Mouse (Mus musculus): ENCODE data around the gene Ctr9. TPM values are rescaled to one million over a fixed set of nuclear protein-coding genes. Genes with fewer than 3 reads are reported as not detected.

Ctr9 gene
- polyA plus RNA-seq, 1 experiment from 2014 or later = 75.6 TPM

DNA sequence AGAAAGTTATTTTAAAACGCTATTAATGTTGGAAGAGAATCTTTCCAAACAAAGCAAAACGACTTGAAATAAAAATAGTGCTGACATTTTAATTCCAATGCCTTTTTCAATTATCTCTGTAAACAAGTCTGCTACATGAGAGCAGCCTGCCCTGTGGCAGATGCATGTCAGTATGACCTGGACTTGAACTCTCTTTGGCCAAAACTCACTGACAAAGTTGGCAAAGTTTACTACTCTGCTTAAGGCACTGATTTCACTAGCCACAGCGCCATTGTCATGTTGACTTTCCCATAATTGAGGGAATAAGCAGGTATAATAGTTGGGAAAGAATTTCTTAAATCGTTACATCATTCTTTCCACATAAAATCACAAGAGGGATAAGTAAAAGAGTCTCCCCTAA is 7.9 kb upstream of the Ctr9 start:
- Histone ChIP-seq H3K27me3 (ENCODE audit: control insufficient read depth, insufficient read depth, low read length) (no peaks in the 10 kb centered on the region), H3K4me3 (ENCODE audit: low read depth, low read length) (no peak overlapping the region), H3K36me3 (ENCODE audit: control insufficient read depth, insufficient read depth, low read length) (no peaks in the 10 kb centered on the region), H3K9ac (replicated peaks; ENCODE audit: low read depth, low read length) (no peak overlapping the region), H3K4me2 (ENCODE audit: low read depth, low read length) (no peak overlapping the region), H3K4me1 (ENCODE audit: control insufficient read depth, insufficient read depth, low read length) (no peaks in the 10 kb centered on the region), H3K27ac (ENCODE audit: low read depth, low read length) (no peak overlapping the region), H3K9me3 (ENCODE audit: control insufficient read depth, low read length) (no peaks in the 10 kb centered on the region)
- no peak for ATAC-seq (ENCODE audit: low read depth)
- 83% methylated on average over 4 of the region's 4 CpGs for WGBS

GRCm38 (mm10) chr7:111024068-111024594 is 4.6 kb upstream of the Ctr9 start:
- 18% methylated on average over 8 of the region's 8 CpGs for WGBS
- Histone ChIP-seq H3K9me3 (ENCODE audit: control insufficient read depth, low read length) (no peaks in the 10 kb centered on the region), H3K4me3 (ENCODE audit: low read depth, low read length) (no peak overlapping the region), H3K4me1 (ENCODE audit: control insufficient read depth, insufficient read depth, low read length) (no peaks in the 10 kb centered on the region), H3K9ac (replicated peaks; ENCODE audit: low read depth, low read length) (no peak overlapping the region), H3K4me2 (ENCODE audit: low read depth, low read length) (no peak overlapping the region), H3K27me3 (ENCODE audit: control insufficient read depth, insufficient read depth, low read length) (no peaks in the 10 kb centered on the region), H3K27ac (ENCODE audit: low read depth, low read length) (no peak overlapping the region), H3K36me3 (ENCODE audit: control insufficient read depth, insufficient read depth, low read length) (no peaks in the 10 kb centered on the region)
- ATAC-seq (ENCODE audit: low read depth) = no peak

GRCm38 (mm10) chr7:111024912-111025311 is 3.8 kb upstream of the Ctr9 start:
- H3K27ac ChIP-seq (ENCODE audit: low read depth, low read length) = no peak overlapping the region
- 74% methylated on average over 4 of the region's 4 CpGs for WGBS
- ATAC-seq (ENCODE audit: low read depth) = no peak
- no peak overlapping the region for H3K4me2 ChIP-seq (ENCODE audit: low read depth, low read length)
- H3K9ac ChIP-seq (replicated peaks; ENCODE audit: low read depth, low read length) = no peak overlapping the region
- no peak overlapping the region for H3K4me3 ChIP-seq (ENCODE audit: low read depth, low read length)
- H3K9me3 ChIP-seq (ENCODE audit: control insufficient read depth, low read length) = no peaks in the 10 kb centered on the region
- no peaks in the 10 kb centered on the region for H3K36me3 ChIP-seq (ENCODE audit: control insufficient read depth, insufficient read depth, low read length)
- H3K27me3 ChIP-seq (ENCODE audit: control insufficient read depth, insufficient read depth, low read length) = no peaks in the 10 kb centered on the region
- peaks cover 5% of the 10 kb centered on the region for H3K4me1 ChIP-seq (ENCODE audit: control insufficient read depth, insufficient read depth, low read length)

DNA sequence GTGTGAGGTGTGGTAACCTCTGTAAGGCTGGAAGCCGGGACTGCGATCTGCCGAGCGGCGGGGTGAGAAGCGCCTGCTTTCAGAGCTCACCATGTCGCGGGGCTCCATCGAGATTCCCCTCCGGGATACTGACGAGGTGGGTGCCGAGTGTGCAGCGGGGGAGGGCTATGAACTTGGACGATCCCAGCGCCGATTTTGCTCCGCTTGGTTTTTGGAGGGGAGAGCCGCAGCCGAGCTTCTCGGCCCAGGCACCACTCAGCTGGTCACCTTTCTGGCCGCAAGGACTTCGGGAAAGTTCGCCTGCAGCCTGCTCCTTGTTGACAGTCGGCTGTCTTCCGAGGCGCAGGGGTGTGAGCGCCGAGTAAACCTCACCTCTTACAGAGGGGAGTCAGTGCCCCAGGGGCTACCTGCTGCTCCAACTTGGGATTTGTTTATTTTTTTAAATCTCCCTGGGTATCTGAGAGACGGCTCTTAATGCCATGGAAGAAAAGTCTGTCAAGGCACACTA is 349 bp downstream of the Ctr9 start:
- H3K27me3 ChIP-seq (ENCODE audit: control insufficient read depth, insufficient read depth, low read length) = no peaks in the 10 kb centered on the region
- peaks cover 7% of the 10 kb centered on the region; the same call in 1 of the 2 replicates for H3K36me3 ChIP-seq (ENCODE audit: control insufficient read depth, insufficient read depth, low read length)
- peak overlapping the region; percentile 61 for H3K4me2 ChIP-seq (ENCODE audit: low read depth, low read length)
- H3K9ac ChIP-seq (replicated peaks; ENCODE audit: low read depth, low read length) = peak overlapping the region; percentile 49
- H3K9me3 ChIP-seq (ENCODE audit: control insufficient read depth, low read length) = no peaks in the 10 kb centered on the region
- 0% methylated on average over 29 of the region's 29 CpGs for WGBS
- H3K4me1 ChIP-seq (ENCODE audit: control insufficient read depth, insufficient read depth, low read length) = peaks cover 8% of the 10 kb centered on the region
- H3K27ac ChIP-seq (ENCODE audit: low read depth, low read length) = peak overlapping the region; percentile 89
- peak overlapping the region; percentile 48 for H3K4me3 ChIP-seq (ENCODE audit: low read depth, low read length)
- ATAC-seq (ENCODE audit: low read depth) = peak; percentile 43; the same call in 1 of the 2 replicates

DNA sequence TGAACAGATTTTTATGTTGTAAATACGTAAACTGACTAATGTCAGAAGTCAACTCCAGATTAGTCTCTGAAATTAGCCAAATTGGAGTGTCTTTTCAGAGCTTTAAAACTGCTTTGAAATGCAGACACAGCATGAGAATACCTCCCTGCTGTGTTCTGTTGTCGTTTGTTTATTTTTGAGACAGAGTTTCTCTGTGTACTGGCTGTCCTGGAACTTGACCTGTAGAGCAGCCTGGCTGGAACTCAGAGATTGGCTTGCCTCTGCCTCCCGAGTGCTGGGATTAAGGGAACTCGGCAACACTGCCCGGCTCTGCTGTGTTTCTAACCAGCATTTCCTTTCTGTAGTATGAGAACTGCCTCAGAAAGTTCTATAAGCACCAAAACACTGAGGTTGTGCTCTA is 20.2 kb downstream of the Ctr9 start:
- ATAC-seq (ENCODE audit: low read depth) = no peak
- no peaks in the 10 kb centered on the region for H3K4me1 ChIP-seq (ENCODE audit: control insufficient read depth, insufficient read depth, low read length)
- no peak overlapping the region for H3K27ac ChIP-seq (ENCODE audit: low read depth, low read length)
- H3K9me3 ChIP-seq (ENCODE audit: control insufficient read depth, low read length) = no peaks in the 10 kb centered on the region
- H3K27me3 ChIP-seq (ENCODE audit: control insufficient read depth, insufficient read depth, low read length) = no peaks in the 10 kb centered on the region
- H3K4me2 ChIP-seq (ENCODE audit: low read depth, low read length) = no peak overlapping the region
- WGBS = 82% methylated on average over 5 of the region's 5 CpGs
- peaks cover 76% of the 10 kb centered on the region for H3K36me3 ChIP-seq (ENCODE audit: control insufficient read depth, insufficient read depth, low read length)
- no peak overlapping the region for H3K9ac ChIP-seq (replicated peaks; ENCODE audit: low read depth, low read length)
- no peak overlapping the region for H3K4me3 ChIP-seq (ENCODE audit: low read depth, low read length)

DNA sequence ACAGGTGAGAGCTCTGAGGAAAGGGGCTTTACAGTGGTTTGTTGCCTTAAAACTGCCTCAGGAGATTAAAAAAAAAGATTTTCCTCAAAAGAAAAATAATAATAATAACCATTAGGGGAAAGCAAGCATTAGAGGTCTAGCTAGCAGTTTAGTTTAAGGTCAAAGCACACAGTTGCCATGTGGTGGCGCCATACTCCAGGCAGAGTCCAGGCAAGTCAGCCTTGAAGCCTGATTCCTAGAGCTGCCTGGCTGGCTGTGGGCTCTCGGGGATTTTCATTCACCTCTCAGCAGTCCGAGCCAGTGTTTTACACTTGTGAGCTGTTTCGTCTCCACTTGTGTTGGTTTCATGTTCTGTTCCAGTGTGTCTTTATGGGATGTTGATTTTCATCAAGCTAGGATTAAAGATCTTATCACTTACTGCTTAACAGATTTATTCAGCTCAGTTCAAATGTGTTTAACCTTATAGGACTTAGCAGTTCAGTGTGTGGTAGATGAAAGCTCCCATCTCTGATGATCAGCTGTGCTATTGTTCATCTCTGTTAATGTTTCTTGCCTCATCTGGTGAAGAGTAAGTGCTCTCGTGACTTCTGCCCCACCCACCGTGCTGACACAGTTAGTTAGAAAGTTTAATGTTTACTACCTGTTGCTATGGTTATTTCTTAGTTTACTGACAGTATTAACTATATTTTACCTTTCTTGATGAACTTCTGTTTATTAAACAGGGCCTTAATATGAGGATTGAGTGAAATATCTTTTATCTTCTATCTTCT is 21.1 kb downstream of the Ctr9 start:
- WGBS = 63% methylated on average over 6 of the region's 6 CpGs
- Histone ChIP-seq H3K4me1 (ENCODE audit: control insufficient read depth, insufficient read depth, low read length) (no peaks in the 10 kb centered on the region), H3K9me3 (ENCODE audit: control insufficient read depth, low read length) (no peaks in the 10 kb centered on the region), H3K9ac (replicated peaks; ENCODE audit: low read depth, low read length) (no peak overlapping the region), H3K36me3 (ENCODE audit: control insufficient read depth, insufficient read depth, low read length) (peaks cover 76% of the 10 kb centered on the region), H3K27me3 (ENCODE audit: control insufficient read depth, insufficient read depth, low read length) (no peaks in the 10 kb centered on the region), H3K27ac (ENCODE audit: low read depth, low read length) (no peak overlapping the region), H3K4me2 (ENCODE audit: low read depth, low read length) (no peak overlapping the region), H3K4me3 (ENCODE audit: low read depth, low read length) (no peak overlapping the region)
- ATAC-seq (ENCODE audit: low read depth) = no peak

- ATAC-seq (ENCODE audit: low read depth) = no peak
- WGBS = 92% methylated on average over 19 of the region's 19 CpGs
Measured at GRCm38 (mm10) chr7:111055221-111055620, 26.5 kb downstream of the Ctr9 start.

DNA sequence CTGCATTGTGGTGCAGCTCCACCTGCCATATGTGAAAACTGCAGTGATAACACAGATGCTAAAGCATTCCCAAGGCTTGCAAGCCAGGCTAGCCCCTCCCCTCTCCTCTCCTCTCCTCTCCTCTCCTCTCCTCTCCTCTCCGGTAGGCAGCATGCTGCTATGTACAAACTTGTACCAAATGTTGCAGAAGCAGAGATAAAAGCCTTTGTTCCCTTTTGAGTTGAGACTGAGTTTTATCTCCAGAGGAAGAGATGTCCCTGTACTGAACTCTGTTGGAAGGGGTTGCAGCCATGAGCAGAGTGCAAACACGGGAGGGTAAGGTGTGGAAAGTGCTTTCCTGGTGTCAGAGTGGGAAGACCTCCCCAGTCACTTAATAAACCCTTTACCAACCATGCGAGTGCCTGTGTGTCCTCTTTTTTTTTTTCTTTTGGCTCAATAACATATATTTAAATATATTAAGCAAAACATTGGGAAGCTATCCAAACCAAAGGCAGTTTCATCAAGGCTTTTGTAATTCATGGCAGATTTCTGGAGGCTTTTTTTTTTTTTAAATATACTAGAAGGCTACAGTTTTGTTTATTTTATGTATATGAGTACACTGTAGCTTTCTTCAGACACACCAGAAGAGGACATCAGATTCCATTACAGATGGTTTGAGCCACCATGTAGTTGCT is 27.4 kb downstream of the Ctr9 start:
- Histone ChIP-seq H3K9ac (replicated peaks; ENCODE audit: low read depth, low read length) (no peak overlapping the region), H3K4me3 (ENCODE audit: low read depth, low read length) (no peak overlapping the region), H3K27me3 (ENCODE audit: control insufficient read depth, insufficient read depth, low read length) (no peaks in the 10 kb centered on the region), H3K4me1 (ENCODE audit: control insufficient read depth, insufficient read depth, low read length) (peaks cover 4% of the 10 kb centered on the region; the same call in 1 of the 2 replicates), H3K9me3 (ENCODE audit: control insufficient read depth, low read length) (no peaks in the 10 kb centered on the region), H3K36me3 (ENCODE audit: control insufficient read depth, insufficient read depth, low read length) (peaks cover 48% of the 10 kb centered on the region), H3K4me2 (ENCODE audit: low read depth, low read length) (no peak overlapping the region), H3K27ac (ENCODE audit: low read depth, low read length) (no peak overlapping the region)
- WGBS = 86% methylated on average over 3 of the region's 3 CpGs
- ATAC-seq (ENCODE audit: low read depth) = no peak

More at GRCm38 (mm10) chr7:111055221-111055620, 26.5 kb downstream of the Ctr9 start:
- Histone ChIP-seq H3K36me3 (ENCODE audit: control insufficient read depth, insufficient read depth, low read length) (peaks cover 56% of the 10 kb centered on the region), H3K27me3 (ENCODE audit: control insufficient read depth, insufficient read depth, low read length) (no peaks in the 10 kb centered on the region), H3K27ac (ENCODE audit: low read depth, low read length) (no peak overlapping the region), H3K4me1 (ENCODE audit: control insufficient read depth, insufficient read depth, low read length) (peaks cover 4% of the 10 kb centered on the region; the same call in 1 of the 2 replicates), H3K9me3 (ENCODE audit: control insufficient read depth, low read length) (no peaks in the 10 kb centered on the region), H3K4me3 (ENCODE audit: low read depth, low read length) (no peak overlapping the region), H3K4me2 (ENCODE audit: low read depth, low read length) (no peak overlapping the region), H3K9ac (replicated peaks; ENCODE audit: low read depth, low read length) (no peak overlapping the region)

GRCm38 (mm10) chr7:111059527-111059926 is 30.8 kb downstream of the Ctr9 start:
- Histone ChIP-seq H3K4me3 (ENCODE audit: low read depth, low read length) (no peak overlapping the region), H3K4me1 (ENCODE audit: control insufficient read depth, insufficient read depth, low read length) (peaks cover 4% of the 10 kb centered on the region; the same call in 1 of the 2 replicates), H3K36me3 (ENCODE audit: control insufficient read depth, insufficient read depth, low read length) (peaks cover 16% of the 10 kb centered on the region), H3K4me2 (ENCODE audit: low read depth, low read length) (no peak overlapping the region), H3K9me3 (ENCODE audit: control insufficient read depth, low read length) (no peaks in the 10 kb centered on the region), H3K27ac (ENCODE audit: low read depth, low read length) (no peak overlapping the region; the same call in 1 of the 2 replicates), H3K9ac (replicated peaks; ENCODE audit: low read depth, low read length) (no peak overlapping the region), H3K27me3 (ENCODE audit: control insufficient read depth, insufficient read depth, low read length) (no peaks in the 10 kb centered on the region)
- WGBS = 47% methylated on average over 5 of the region's 5 CpGs
- ATAC-seq (ENCODE audit: low read depth) = no peak; the same call in 1 of the 2 replicates
